Mouse (Mus musculus): Measurements from ENCODE around the gene Dcp1b.

- TF ChIP-seq EP300 (IDR thresholded peaks at IDR 0.05; ENCODE audit: low read depth): no peak
- no peak for TF ChIP-seq CTCF (IDR thresholded peaks at IDR 0.05; ENCODE audit: low read depth)
Observed at GRCm38 (mm10) chr6:119204286-119204685, 29.2 kb downstream of the Dcp1b start.
